Mouse (Mus musculus) lung, postnatal 0 days (tissue): ENCODE results near the gene Trp53i11. TPM values are rescaled to one million over a fixed set of nuclear protein-coding genes. Genes with fewer than 3 reads are reported as not detected.

Experiments used
- ATAC-seq: fragments of 200-750 bp; cut with Nextera tagmentation; 2 replicates; pipeline ENCODE4 v1.8.0; 2017; ENCODE audit warnings: moderate library complexity
- DNase-seq: peaks from one replicate; pipeline ENCODE4 v3.0.0-alpha.2; 2016; ENCODE audit warnings: low spot score
- H3K27ac ChIP-seq: fragments of 300-500 bp; sonication (generic); 2 replicates; pipeline ENCODE4 v1.5.1; 2014; ENCODE audit warnings: antibody characterized with exemption, mild to moderate bottlenecking, low read length, mixed read lengths
- H3K27me3 ChIP-seq: fragments of 300-500 bp; sonication (generic); replicated peaks from 2 replicates; pipeline ENCODE4 v1.6.1; 2014; ENCODE audit warnings: low read length, mixed read lengths; ENCODE audit not compliant: insufficient read depth
- H3K36me3 ChIP-seq: fragments of 300-500 bp; sonication (generic); 2 replicates; pipeline ENCODE4 v1.6.1; 2014; ENCODE audit warnings: low read length, mixed read lengths; ENCODE audit not compliant: insufficient read depth
- H3K4me1 ChIP-seq: fragments of 300-500 bp; sonication (generic); 2 replicates; pipeline ENCODE4 v1.6.1; 2014; ENCODE audit warnings: antibody characterized with exemption, low read depth, low read length, mixed read lengths; ENCODE audit not compliant: insufficient read depth
- H3K4me2 ChIP-seq: fragments of 300-500 bp; sonication (generic); replicated peaks from 2 replicates; pipeline ENCODE4 v1.6.1; 2014; ENCODE audit warnings: low read depth, mild to moderate bottlenecking, low read length, moderate library complexity, mixed read lengths
- H3K4me3 ChIP-seq: fragments of 300-500 bp; sonication (generic); 2 replicates; pipeline ENCODE4 v1.5.1; 2014; ENCODE audit warnings: low read depth, low read length
- H3K9ac ChIP-seq: fragments of 300-500 bp; sonication (generic); replicated peaks from 2 replicates; pipeline ENCODE4 v1.6.1; 2014; ENCODE audit warnings: low read depth, mild to moderate bottlenecking
- H3K9me3 ChIP-seq: fragments of 300-500 bp; sonication (generic); 2 replicates; pipeline ENCODE4 v1.6.1; 2016; ENCODE audit warnings: low read length, mixed read lengths
- CTCF ChIP-seq: IDR thresholded peaks from 2 replicates; pipeline ENCODE4 v1.5.1; 2016; ENCODE audit warnings: antibody characterized with exemption, mild to moderate bottlenecking
- EP300 ChIP-seq: IDR thresholded peaks from 2 replicates; pipeline ENCODE4 v1.6.1; 2016; ENCODE audit warnings: antibody characterized with exemption, mild to moderate bottlenecking, control low read depth
- whole genome bisulfite sequencing: fragments of 180-500 bp; shearing (Covaris S2); extraction: QIAGEN DNeasy Blood & Tissue Kit; methylation state at CpG from one replicate; pipeline ENCODE4 v1.1.7; 2014; 5-methylcytosine and 5-hydroxymethylcytosine counted together
- polyA plus RNA-seq: library from polyadenylated mRNA; unstranded; fragments of >200 nt; fragmentation: Nextera tagmentation; extraction: Ambion mirVana; gene quantifications from 2 replicates; pipeline ENCODE4 v1.2.1, GENCODE M21; 2015

Gene Trp53i11
- polyA plus RNA-seq = 14.8 and 21.1 TPM in 2 replicates

GRCm38 (mm10) chr2:93187323-93187996 is at the start of gene Trp53i11:
Gene Trp53i11 (plus strand): TSS chr2:93187548.
- Histone ChIP-seq H3K4me1 (peaks cover 16% of the 10 kb centered on the region; the same call in 1 of the 2 replicates), H3K9me3 (no peaks in the 10 kb centered on the region), H3K9ac (peak within 1 kb of the TSS; percentile 72), H3K4me3 (peak within 1 kb of the TSS; percentile 79), H3K36me3 (no peaks in the 10 kb centered on the region), H3K27ac (peak within 1 kb of the TSS; percentile 73), H3K4me2 (peak within 1 kb of the TSS; percentile 100), H3K27me3 (no peaks in the 10 kb centered on the region)
- 2% methylated on average over 56 of the region's 69 CpGs for WGBS
- peak; percentile 95 for DNase-seq
- TF ChIP-seq EP300 = no peak
- peak; percentile 76 for TF ChIP-seq CTCF
- peak; percentile 98 for ATAC-seq

DNA sequence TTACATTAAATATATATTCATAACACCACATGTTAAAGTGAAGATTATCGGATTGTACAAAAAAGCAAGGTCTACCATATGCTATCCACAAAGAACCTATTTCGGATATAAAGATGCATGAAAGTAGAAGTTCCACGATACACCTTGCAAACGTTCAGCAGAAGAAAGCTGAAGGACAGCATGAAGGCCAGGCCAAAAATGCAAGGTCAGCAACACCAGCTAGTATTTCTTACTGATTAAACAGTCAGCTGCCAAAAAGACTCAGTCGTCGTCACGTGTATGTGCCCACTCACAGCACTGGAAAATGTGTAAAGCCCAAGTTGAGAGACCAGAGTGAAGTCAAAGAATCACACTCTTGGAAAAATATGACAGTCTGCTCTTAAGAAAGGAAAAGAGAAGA is 47.9 kb upstream of the Trp53i11 start:
- no peaks in the 10 kb centered on the region for H3K4me1 ChIP-seq
- no peaks in the 10 kb centered on the region for H3K36me3 ChIP-seq
- DNase-seq = no peak
- H3K27me3 ChIP-seq = no peaks in the 10 kb centered on the region
- H3K4me2 ChIP-seq = no peak overlapping the region
- no peak overlapping the region for H3K9ac ChIP-seq
- H3K4me3 ChIP-seq = no peak overlapping the region
- no peak overlapping the region for H3K27ac ChIP-seq
- WGBS = 81% methylated on average over 7 of the region's 7 CpGs
- no peak for ATAC-seq
- no peaks in the 10 kb centered on the region for H3K9me3 ChIP-seq
- no peak for TF ChIP-seq CTCF
- TF ChIP-seq EP300 = no peak

- H3K27me3 ChIP-seq = no peaks in the 10 kb centered on the region
- H3K4me1 ChIP-seq = no peaks in the 10 kb centered on the region
- no peak for DNase-seq
- no peaks in the 10 kb centered on the region for H3K9me3 ChIP-seq
- no peak overlapping the region for H3K4me3 ChIP-seq
- H3K4me2 ChIP-seq = no peak overlapping the region
- H3K9ac ChIP-seq = no peak overlapping the region
- no peaks in the 10 kb centered on the region for H3K36me3 ChIP-seq
- no peak overlapping the region for H3K27ac ChIP-seq
- no peak for ATAC-seq
- 76% methylated on average over 3 of the region's 3 CpGs for WGBS
- TF ChIP-seq EP300 (no peak), CTCF (no peak)
These were observed 46.0 kb upstream of the Trp53i11 start for GRCm38 (mm10) chr2:93141329-93141728.

- Histone ChIP-seq H3K4me3 (no peak overlapping the region), H3K4me1 (no peaks in the 10 kb centered on the region), H3K4me2 (no peak overlapping the region), H3K36me3 (no peaks in the 10 kb centered on the region), H3K9ac (no peak overlapping the region), H3K27ac (peak overlapping the region; percentile 26; the same call in 1 of the 2 replicates), H3K27me3 (no peaks in the 10 kb centered on the region), H3K9me3 (no peaks in the 10 kb centered on the region)
- 31% methylated on average over 7 of the region's 7 CpGs for WGBS
- TF ChIP-seq CTCF = no peak
- peak; percentile 71 for TF ChIP-seq EP300
- ATAC-seq (peak; percentile 73), DNase-seq (peak; percentile 53)
These were observed 44.7 kb upstream of the Trp53i11 start for GRCm38 (mm10) chr2:93142616-93143015.

DNA sequence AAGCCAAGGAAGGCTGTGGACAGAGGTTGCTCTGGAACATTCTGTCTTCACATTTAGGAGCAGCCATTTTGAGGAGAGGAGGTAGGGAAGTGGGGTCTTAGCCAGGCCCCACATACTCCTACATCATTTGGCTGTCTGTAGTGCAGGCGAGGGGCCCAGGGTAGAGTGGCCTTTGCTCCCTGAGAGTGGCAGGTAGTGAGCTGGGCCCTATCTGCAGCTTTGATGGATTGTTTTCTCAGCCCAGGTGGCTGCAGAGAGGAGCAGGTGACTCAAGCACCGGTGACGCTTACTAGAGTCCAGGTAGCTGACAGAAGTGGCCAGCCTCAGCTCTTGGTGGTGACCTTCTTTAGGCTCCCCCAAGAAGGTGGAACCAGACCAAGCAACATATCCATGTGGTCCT is 43.2 kb upstream of the Trp53i11 start:
- no peaks in the 10 kb centered on the region for H3K9me3 ChIP-seq
- no peak for TF ChIP-seq CTCF
- TF ChIP-seq EP300 = no peak
- H3K4me1 ChIP-seq = no peaks in the 10 kb centered on the region
- no peak overlapping the region for H3K9ac ChIP-seq
- no peak overlapping the region for H3K4me3 ChIP-seq
- ATAC-seq (no peak), DNase-seq (no peak)
- no peaks in the 10 kb centered on the region for H3K36me3 ChIP-seq
- H3K27me3 ChIP-seq = no peaks in the 10 kb centered on the region
- H3K4me2 ChIP-seq = no peak overlapping the region
- no peak overlapping the region for H3K27ac ChIP-seq
- WGBS = 62% methylated on average over 3 of the region's 3 CpGs

GRCm38 (mm10) chr2:93150009-93150408 is 37.3 kb upstream of the Trp53i11 start:
- DNase-seq (no peak), ATAC-seq (no peak)
- no peak overlapping the region for H3K9ac ChIP-seq
- H3K9me3 ChIP-seq = no peaks in the 10 kb centered on the region
- H3K27ac ChIP-seq = no peak overlapping the region
- no peak overlapping the region for H3K4me3 ChIP-seq
- TF ChIP-seq EP300 (no peak), CTCF (no peak)
- H3K36me3 ChIP-seq = no peaks in the 10 kb centered on the region
- no peak overlapping the region for H3K4me2 ChIP-seq
- H3K4me1 ChIP-seq = no peaks in the 10 kb centered on the region
- WGBS = 25% methylated on average over 2 of the region's 2 CpGs
- H3K27me3 ChIP-seq = no peaks in the 10 kb centered on the region
